Mouse (Mus musculus) MEL (cell line): ENCODE results near the gene St13. TPM values are rescaled to one million over a fixed set of nuclear protein-coding genes. Genes with fewer than 3 reads are reported as not detected.

Source experiments
- DNase-seq: peaks from one replicate; pipeline ENCODE4 v3.0.0; 2011; ENCODE audit warnings: low read depth, low spot score
- H3K27ac ChIP-seq: 2 replicates; pipeline ENCODE4 v1.5.1; 2012; ENCODE audit warnings: low read depth, mild to moderate bottlenecking, control low read depth, low read length, moderate library complexity; ENCODE audit not compliant: control insufficient read depth
- H3K27me3 ChIP-seq, 2 experiments: fragments of 150-350 bp in 1 of 2; sonication (generic) in 1 of 2; 2 replicates each; pipeline ENCODE4 v1.6.1; 2012; ENCODE audit warnings: low read length in 2 of 2, mild to moderate bottlenecking in 2 of 2, improper control_type of control experiment in 1 of 2, moderate library complexity in 1 of 2; ENCODE audit not compliant: insufficient read depth in 2 of 2, control insufficient read depth in 1 of 2
- H3K36me3 ChIP-seq, 2 experiments: 2 replicates each; pipeline ENCODE4 v1.6.1; 2012 to 2014; ENCODE audit warnings: low read length in 2 of 2, improper control_type of control experiment in 1 of 2, inconsistent platforms in 1 of 2, mild to moderate bottlenecking in 1 of 2; ENCODE audit not compliant: insufficient read depth in 2 of 2, control insufficient read depth in 1 of 2
- H3K4me1 ChIP-seq, 2 experiments: fragments of 150-350 bp in 1 of 2; sonication (generic) in 1 of 2; 2 replicates each; pipeline ENCODE4 v1.6.1; 2012; ENCODE audit warnings: low read length in 2 of 2, improper control_type of control experiment in 1 of 2, mild to moderate bottlenecking in 1 of 2; ENCODE audit not compliant: insufficient read depth in 2 of 2, control insufficient read depth in 1 of 2
- H3K4me3 ChIP-seq, 2 experiments: fragments of 150-350 bp in 1 of 2; sonication (generic) in 1 of 2; 2 replicates each; pipeline ENCODE4 v1.5.1; 2012; ENCODE audit warnings: low read depth in 2 of 2, low read length in 2 of 2, mild to moderate bottlenecking in 2 of 2, moderate library complexity in 2 of 2, control low read depth in 1 of 2, improper control_type of control experiment in 1 of 2; ENCODE audit not compliant: control insufficient read depth in 1 of 2, insufficient read depth in 1 of 2
- H3K79me2 ChIP-seq: 2 replicates; pipeline ENCODE4 v1.6.1; 2012; ENCODE audit warnings: mild to moderate bottlenecking, low read length, moderate library complexity; ENCODE audit not compliant: control insufficient read depth, poor library complexity, insufficient read depth
- H3K9ac ChIP-seq: 2 replicates; pipeline ENCODE4 v1.6.1; 2012; ENCODE audit warnings: low read depth, mild to moderate bottlenecking, control low read depth, low read length, moderate library complexity; ENCODE audit not compliant: control insufficient read depth, poor library complexity, severe bottlenecking
- H3K9me3 ChIP-seq: fragments of 150-350 bp; sonication (generic); replicated peaks from 2 replicates; pipeline ENCODE4 v1.6.1; 2012; ENCODE audit warnings: mild to moderate bottlenecking, low read length, improper control_type of control experiment, moderate library complexity; ENCODE audit not compliant: insufficient read depth
- BHLHE40 ChIP-seq: IDR thresholded peaks from 2 replicates; pipeline ENCODE4 v1.6.1; 2012; ENCODE audit warnings: low read depth, mild to moderate bottlenecking, inconsistent platforms, low read length, improper control_type of control experiment, borderline replicate concordance
- CHD2 ChIP-seq: IDR thresholded peaks from 2 replicates; pipeline ENCODE4 v1.6.1; 2011; ENCODE audit warnings: low read length, improper control_type of control experiment
- CTCF ChIP-seq, 3 experiments: IDR thresholded peaks in 2 of 3; conservative IDR thresholded peaks in 1 of 3; 2 replicates each; pipeline ENCODE4 v1.5.1; 2011 to 2012; ENCODE audit warnings: low read length in 3 of 3, low read depth in 2 of 3, mild to moderate bottlenecking in 2 of 3, improper control_type of control experiment in 1 of 3, inconsistent platforms in 1 of 3, mixed read lengths in 1 of 3, moderate library complexity in 1 of 3; ENCODE audit not compliant: control insufficient read depth in 1 of 3, insufficient read depth in 1 of 3, poor library complexity in 1 of 3, severe bottlenecking in 1 of 3
- E2F4 ChIP-seq: IDR thresholded peaks from 2 replicates; pipeline ENCODE4 v1.6.1; 2011; ENCODE audit warnings: low read depth, low read length, improper control_type of control experiment, borderline replicate concordance
- ELF1 ChIP-seq: IDR thresholded peaks from 2 replicates; pipeline ENCODE4 v1.6.1; 2014; ENCODE audit warnings: low read depth, mild to moderate bottlenecking, inconsistent platforms, low read length, improper control_type of control experiment, moderate library complexity
- EP300 ChIP-seq, 2 experiments: IDR thresholded peaks; 2 replicates each; pipeline ENCODE4 v1.6.1; 2011; ENCODE audit warnings: improper control_type of control experiment in 2 of 2, low read length in 2 of 2, low read depth in 1 of 2, mild to moderate bottlenecking in 1 of 2
- ETS1 ChIP-seq: IDR thresholded peaks from 2 replicates; pipeline ENCODE4 v1.6.1; 2012; ENCODE audit warnings: low read depth, mild to moderate bottlenecking, inconsistent platforms, low read length, improper control_type of control experiment, moderate library complexity
- GABPA ChIP-seq: IDR thresholded peaks from 2 replicates; pipeline ENCODE4 v1.6.1; 2012; ENCODE audit warnings: low read depth, mild to moderate bottlenecking, inconsistent platforms, low read length, improper control_type of control experiment, moderate library complexity
- GATA1 ChIP-seq: IDR thresholded peaks from 2 replicates; pipeline ENCODE4 v1.6.1; 2011; ENCODE audit warnings: low read depth, low read length, improper control_type of control experiment
- HCFC1 ChIP-seq: IDR thresholded peaks from 2 replicates; pipeline ENCODE4 v1.6.1; 2012; ENCODE audit warnings: low read depth, mild to moderate bottlenecking, inconsistent platforms, low read length, improper control_type of control experiment, moderate library complexity
- MAFK ChIP-seq: IDR thresholded peaks from 2 replicates; pipeline ENCODE4 v1.6.1; 2011; ENCODE audit warnings: low read depth, mild to moderate bottlenecking, low read length, improper control_type of control experiment, borderline replicate concordance
- MAZ ChIP-seq: IDR thresholded peaks from 2 replicates; pipeline ENCODE4 v1.6.1; 2012; ENCODE audit warnings: low read depth, mild to moderate bottlenecking, inconsistent platforms, low read length, improper control_type of control experiment
- MYC ChIP-seq: IDR thresholded peaks from 2 replicates; pipeline ENCODE4 v1.6.1; 2011; ENCODE audit warnings: low read depth, mild to moderate bottlenecking, low read length, improper control_type of control experiment, moderate library complexity
- NELFE ChIP-seq: IDR thresholded peaks from 2 replicates; pipeline ENCODE4 v1.6.1; 2011; ENCODE audit warnings: low read depth, low read length, improper control_type of control experiment
- NRF1 ChIP-seq: IDR thresholded peaks from 2 replicates; pipeline ENCODE4 v1.6.1; 2014; ENCODE audit warnings: low read depth, mild to moderate bottlenecking, inconsistent platforms, low read length, improper control_type of control experiment, moderate library complexity; ENCODE audit not compliant: poor library complexity, insufficient read depth, severe bottlenecking
- POLR2A ChIP-seq, 2 experiments: IDR thresholded peaks; 2 replicates each; pipeline ENCODE4 v1.6.1; 2011 to 2012; ENCODE audit warnings: low read length in 2 of 2, mild to moderate bottlenecking in 2 of 2, control low read depth in 1 of 2, improper control_type of control experiment in 1 of 2, low read depth in 1 of 2, moderate library complexity in 1 of 2; ENCODE audit not compliant: control insufficient read depth in 1 of 2, insufficient read depth in 1 of 2, poor library complexity in 1 of 2
- RAD21 ChIP-seq: IDR thresholded peaks from 2 replicates; pipeline ENCODE4 v1.6.1; 2011; ENCODE audit warnings: mild to moderate bottlenecking, low read depth, low read length, improper control_type of control experiment
- TAL1 ChIP-seq: IDR thresholded peaks from 2 replicates; pipeline ENCODE4 v1.6.1; 2012; ENCODE audit warnings: mild to moderate bottlenecking, inconsistent platforms, low read length, moderate library complexity, mixed read lengths
- TCF12 ChIP-seq: IDR thresholded peaks from 2 replicates; pipeline ENCODE4 v1.6.1; 2014; ENCODE audit warnings: low read depth, mild to moderate bottlenecking, inconsistent platforms, low read length, improper control_type of control experiment, moderate library complexity
- UBTF ChIP-seq: IDR thresholded peaks from 2 replicates; pipeline ENCODE4 v1.6.1; 2012; ENCODE audit warnings: low read depth, mild to moderate bottlenecking, inconsistent platforms, low read length, improper control_type of control experiment, moderate library complexity, borderline replicate concordance; ENCODE audit not compliant: insufficient read depth
- ZC3H11A ChIP-seq: IDR thresholded peaks from 2 replicates; pipeline ENCODE4 v1.6.1; 2012; ENCODE audit warnings: low read depth, mild to moderate bottlenecking, inconsistent platforms, low read length, improper control_type of control experiment
- ZNF384 ChIP-seq: IDR thresholded peaks from 2 replicates; pipeline ENCODE4 v1.6.1; 2012; ENCODE audit warnings: low read depth, mild to moderate bottlenecking, inconsistent platforms, low read length, improper control_type of control experiment
- polyA plus RNA-seq, 2 experiments: library from polyadenylated mRNA; stranded (reverse) in 1 of 2; unstranded in 1 of 2; fragments of >175 nt in 1 of 2; fragments of >200 nt in 1 of 2; gene quantifications; 2 replicates each; pipeline versions ENCODE4 v1.2.1 to v1.2.4; 2012; ENCODE audit warnings: low replicate concordance in 2 of 2, low read depth in 1 of 2; ENCODE audit not compliant: insufficient read length in 2 of 2, insufficient read depth in 1 of 2, missing spikeins in 1 of 2
- total RNA-seq: library from RNA; depleted of rRNA; stranded (reverse); fragments of 300-350 nt; gene quantifications from 2 replicates; pipeline ENCODE4 v1.2.3, GENCODE M21; 2012

Gene St13
- total and polyA plus RNA-seq, 3 experiments, result 191 to 423 TPM; not detected in 1

- Histone ChIP-seq H3K9me3 (no peaks in the 10 kb centered on the region), H3K79me2 (no peaks in the 10 kb centered on the region), H3K4me3 (no peak overlapping the region), H3K4me1 (no peaks in the 10 kb centered on the region), H3K27ac (no peak overlapping the region), H3K9ac (no peak overlapping the region), H3K36me3 (no peaks in the 10 kb centered on the region; a peak in 1 of 4 replicates), H3K27me3 (no peaks in the 10 kb centered on the region)
- no peak for DNase-seq
- TF ChIP-seq NRF1, result no peak
- TF ChIP-seq CTCF (IDR thresholded peaks at IDR 0.05 in 2 of 3, conservative IDR thresholded peaks at IDR 0.05 in 1 of 3; ENCODE audit: control insufficient read depth in 1 of 3, insufficient read depth in 1 of 3, low read depth in 2 of 3, low read length in 3 of 3, poor library complexity in 1 of 3, severe bottlenecking in 1 of 3), result no peak
- no peak for TF ChIP-seq BHLHE40
- TF ChIP-seq ETS1, result no peak
- no peak for TF ChIP-seq ZNF384
- no peak for TF ChIP-seq TAL1
- no peak for TF ChIP-seq EP300 (IDR thresholded peaks at IDR 0.05; ENCODE audit: low read depth in 1 of 2, low read length in 2 of 2)
- TF ChIP-seq MYC, result no peak
- TF ChIP-seq MAZ, result no peak
- TF ChIP-seq RAD21, result no peak
- TF ChIP-seq CHD2, result no peak
- TF ChIP-seq ELF1, result no peak
- TF ChIP-seq GABPA, result no peak
- no peak for TF ChIP-seq POLR2A (IDR thresholded peaks at IDR 0.05; ENCODE audit: control insufficient read depth in 1 of 2, insufficient read depth in 1 of 2, low read depth in 1 of 2, low read length in 2 of 2, poor library complexity in 1 of 2)
- TF ChIP-seq E2F4, result no peak
Measured at GRCm38 (mm10) chr15:81347466-81347865, 52.4 kb downstream of the St13 start.

- Histone ChIP-seq H3K9me3 (no peaks in the 10 kb centered on the region), H3K27ac (no peak overlapping the region), H3K36me3 (peaks cover 0 to 7% of the 10 kb centered on the region in 2 experiments; a peak in 2 of 4 replicates), H3K9ac (no peak overlapping the region), H3K79me2 (no peaks in the 10 kb centered on the region), H3K4me3 (no peak overlapping the region), H3K4me1 (no peaks in the 10 kb centered on the region), H3K27me3 (no peaks in the 10 kb centered on the region)
- DNase-seq, result no peak
- TF ChIP-seq UBTF (no peak), ZC3H11A (no peak), TCF12 (no peak), NRF1 (no peak), NELFE (no peak), E2F4 (no peak), GATA1 (no peak), HCFC1 (no peak), CTCF (IDR thresholded peaks at IDR 0.05 in 2 of 3, conservative IDR thresholded peaks at IDR 0.05 in 1 of 3; ENCODE audit: control insufficient read depth in 1 of 3, insufficient read depth in 1 of 3, low read depth in 2 of 3, low read length in 3 of 3, poor library complexity in 1 of 3, severe bottlenecking in 1 of 3) (no peak), MAFK (no peak)
Measured at GRCm38 (mm10) chr15:81341426-81341825, 58.5 kb downstream of the St13 start.
